Mouse (Mus musculus) limb, embryonic 14.5 days (tissue): ENCODE data around the gene Robo1. TPM values are rescaled to one million over a fixed set of nuclear protein-coding genes. Genes with fewer than 3 reads are reported as not detected.

Experiments
- ATAC-seq: fragments of 200-750 bp; cut with Nextera tagmentation; 2 replicates; pipeline ENCODE4 v1.8.0; 2017; ENCODE audit warnings: low read depth, moderate number of reproducible peaks, moderate TSS enrichment; ENCODE audit not compliant: low FRiP score
- DNase-seq: peaks from one replicate; pipeline ENCODE4 v3.0.0-alpha.2; 2015; ENCODE audit warnings: low spot score
- H3K27ac ChIP-seq: fragments of 300-500 bp; sonication (generic); replicated peaks from 2 replicates; pipeline ENCODE4 v1.5.1; 2014; ENCODE audit warnings: low read depth, mild to moderate bottlenecking, low read length, moderate library complexity, mixed read lengths
- H3K27me3 ChIP-seq: fragments of 300-500 bp; sonication (generic); 2 replicates; pipeline ENCODE4 v1.6.1; 2014; ENCODE audit warnings: low read length, mixed read lengths; ENCODE audit not compliant: control insufficient read depth, insufficient read depth
- H3K36me3 ChIP-seq: fragments of 300-500 bp; sonication (generic); 2 replicates; pipeline ENCODE4 v1.6.1; 2014; ENCODE audit warnings: mild to moderate bottlenecking, low read length, moderate library complexity, mixed read lengths; ENCODE audit not compliant: control insufficient read depth, insufficient read depth
- H3K4me1 ChIP-seq: fragments of 300-500 bp; sonication (generic); 2 replicates; pipeline ENCODE4 v1.6.1; 2014; ENCODE audit warnings: antibody characterized with exemption, low read length, mixed read lengths; ENCODE audit not compliant: control insufficient read depth, insufficient read depth
- H3K4me2 ChIP-seq: fragments of 300-500 bp; sonication (generic); replicated peaks from 2 replicates; pipeline ENCODE4 v1.6.1; 2014; ENCODE audit warnings: low read depth, mild to moderate bottlenecking, low read length, moderate library complexity; ENCODE audit not compliant: severe bottlenecking
- H3K4me3 ChIP-seq: fragments of 300-500 bp; sonication (generic); replicated peaks from 2 replicates; pipeline ENCODE4 v1.5.1; 2014; ENCODE audit warnings: low read length
- H3K9ac ChIP-seq: fragments of 300-500 bp; sonication (generic); 2 replicates; pipeline ENCODE4 v1.6.1; 2014; ENCODE audit warnings: mild to moderate bottlenecking, low read depth, low read length, moderate library complexity; ENCODE audit not compliant: severe bottlenecking
- H3K9me3 ChIP-seq: fragments of 300-500 bp; sonication (generic); 2 replicates; pipeline ENCODE4 v1.6.1; 2016; ENCODE audit warnings: low read length; ENCODE audit not compliant: control insufficient read depth
- POLR2A ChIP-seq: fragments of 200-500 bp; IDR thresholded peaks from 2 replicates; pipeline ENCODE4 v1.8.0; 2012; ENCODE audit warnings: inconsistent platforms, mild to moderate bottlenecking, moderate library complexity, borderline replicate concordance; ENCODE audit not compliant: insufficient read depth, insufficient read length; ENCODE audit errors: extremely low read depth
- WGBS: fragments of 180-500 bp; shearing (Covaris S2); extraction: QIAGEN DNeasy Blood & Tissue Kit; methylation state at CpG from one replicate; pipeline ENCODE4 v1.1.7; 2014; 5-methylcytosine and 5-hydroxymethylcytosine counted together
- polyA plus RNA-seq, 2 experiments: library from polyadenylated mRNA; depleted of rRNA in 1 of 2; stranded (reverse) in 1 of 2; unstranded in 1 of 2; fragments of >200 nt; fragmentation: Nextera tagmentation in 1 of 2; extraction: Ambion mirVana in 1 of 2; gene quantifications; 2 replicates each; pipeline versions ENCODE4 v1.2.1 to v1.2.3; 2012 to 2014

The Robo1 gene
- polyA plus RNA-seq, 2 experiments: 41.2 to 44.9 TPM

DNA sequence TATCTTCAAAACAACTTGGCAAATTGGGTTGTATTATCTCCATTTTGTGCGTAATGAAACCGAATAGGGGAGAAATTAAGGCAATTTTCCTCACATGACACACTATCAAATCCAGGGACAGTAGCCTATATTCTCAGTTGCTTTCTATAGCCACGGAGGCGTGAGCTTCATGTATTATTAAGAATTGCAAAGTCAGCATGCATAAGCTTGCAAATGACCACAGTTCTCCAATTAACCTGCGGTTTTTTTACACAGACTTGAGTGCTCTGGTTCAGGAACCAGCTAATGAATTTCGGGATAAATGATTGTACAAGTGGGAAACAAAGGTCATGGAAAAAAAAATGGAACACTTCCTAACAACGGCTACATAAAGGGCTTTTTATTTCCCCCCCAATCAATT is 268.9 kb downstream of the Robo1 start:
- H3K36me3 ChIP-seq: no peaks in the 10 kb centered on the region
- ATAC-seq (no peak), DNase-seq (no peak)
- no peaks in the 10 kb centered on the region for H3K4me1 ChIP-seq
- WGBS: 56% methylated on average over 7 of the region's 7 CpGs
- H3K27me3 ChIP-seq: no peaks in the 10 kb centered on the region
- H3K4me2 ChIP-seq: no peak overlapping the region
- no peak overlapping the region for H3K27ac ChIP-seq
- no peak for TF ChIP-seq POLR2A
- H3K4me3 ChIP-seq: no peak overlapping the region
- H3K9me3 ChIP-seq: no peaks in the 10 kb centered on the region
- no peak overlapping the region for H3K9ac ChIP-seq

DNA sequence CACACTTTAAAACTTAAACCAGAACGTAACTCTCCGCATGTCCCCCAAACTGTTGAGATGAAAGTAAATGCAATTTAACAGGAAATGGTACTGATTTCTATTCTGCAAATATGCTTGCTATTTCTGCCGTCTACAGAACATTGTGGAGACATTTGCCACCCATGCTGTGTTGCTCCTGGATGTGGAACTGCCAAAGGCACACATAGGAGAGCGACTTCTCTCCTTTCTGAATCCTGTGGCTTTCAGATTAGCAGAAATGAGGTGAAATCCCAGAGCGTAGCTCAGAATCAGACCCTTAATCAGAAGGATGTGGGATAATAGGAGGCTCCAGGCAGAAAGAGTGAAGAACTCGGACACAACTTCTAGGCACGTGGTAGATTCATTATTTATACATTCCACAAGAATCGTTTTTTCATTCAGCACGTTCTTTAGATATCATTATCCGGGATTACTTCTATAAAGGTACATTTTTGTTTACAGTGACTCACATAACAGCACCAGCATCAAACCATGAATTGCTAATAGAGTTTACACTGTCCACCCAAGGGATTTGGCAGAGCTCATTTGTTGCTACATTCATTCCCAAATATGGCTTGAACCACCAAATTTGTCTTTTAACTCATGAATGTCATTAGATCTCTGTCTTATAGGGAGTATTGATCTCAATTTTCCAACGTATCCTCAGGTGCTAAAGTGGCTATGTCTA is 276.5 kb downstream of the Robo1 start:
- TF ChIP-seq POLR2A: no peak
- no peaks in the 10 kb centered on the region for H3K9me3 ChIP-seq
- no peak overlapping the region for H3K4me3 ChIP-seq
- no peak overlapping the region for H3K9ac ChIP-seq
- H3K4me2 ChIP-seq: no peak overlapping the region
- DNase-seq: no peak
- H3K27ac ChIP-seq: no peak overlapping the region
- H3K36me3 ChIP-seq: no peaks in the 10 kb centered on the region
- no peaks in the 10 kb centered on the region for H3K4me1 ChIP-seq
- no peaks in the 10 kb centered on the region for H3K27me3 ChIP-seq
- 75% methylated on average over 11 of the region's 11 CpGs for WGBS
- no peak for ATAC-seq

DNA sequence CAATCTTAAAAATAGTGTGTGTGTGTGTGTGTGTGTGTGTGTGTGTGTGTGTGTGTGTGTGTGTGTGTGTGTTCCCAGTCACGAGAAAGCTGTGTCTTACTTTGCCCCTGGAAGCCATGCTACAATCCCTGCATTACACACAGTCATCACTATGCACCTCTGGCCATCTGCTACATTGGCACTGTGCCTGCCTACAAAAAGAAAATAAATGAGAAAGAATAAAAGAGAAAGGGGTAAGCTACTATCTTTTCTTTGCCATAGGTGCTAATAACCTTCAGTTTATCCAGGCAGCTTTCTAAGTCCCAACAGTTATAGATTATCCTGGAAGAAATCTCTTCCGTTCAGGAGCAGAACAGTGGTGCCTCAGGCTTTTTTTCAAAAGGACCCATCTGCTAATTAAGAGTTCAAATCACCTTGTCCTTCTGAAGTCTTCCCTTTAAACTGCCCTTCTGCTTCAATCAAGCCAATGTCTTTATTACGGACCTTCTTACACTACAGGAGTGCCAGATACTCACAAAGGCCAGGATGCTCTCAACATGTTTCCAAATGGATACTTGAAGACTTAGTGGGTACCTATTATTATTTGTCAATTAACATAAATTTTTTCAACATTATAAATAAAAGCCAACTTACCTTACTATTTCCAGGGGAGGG is 277.2 kb downstream of the Robo1 start:
- 44% methylated on average over 3 of the region's 3 CpGs for WGBS

DNA sequence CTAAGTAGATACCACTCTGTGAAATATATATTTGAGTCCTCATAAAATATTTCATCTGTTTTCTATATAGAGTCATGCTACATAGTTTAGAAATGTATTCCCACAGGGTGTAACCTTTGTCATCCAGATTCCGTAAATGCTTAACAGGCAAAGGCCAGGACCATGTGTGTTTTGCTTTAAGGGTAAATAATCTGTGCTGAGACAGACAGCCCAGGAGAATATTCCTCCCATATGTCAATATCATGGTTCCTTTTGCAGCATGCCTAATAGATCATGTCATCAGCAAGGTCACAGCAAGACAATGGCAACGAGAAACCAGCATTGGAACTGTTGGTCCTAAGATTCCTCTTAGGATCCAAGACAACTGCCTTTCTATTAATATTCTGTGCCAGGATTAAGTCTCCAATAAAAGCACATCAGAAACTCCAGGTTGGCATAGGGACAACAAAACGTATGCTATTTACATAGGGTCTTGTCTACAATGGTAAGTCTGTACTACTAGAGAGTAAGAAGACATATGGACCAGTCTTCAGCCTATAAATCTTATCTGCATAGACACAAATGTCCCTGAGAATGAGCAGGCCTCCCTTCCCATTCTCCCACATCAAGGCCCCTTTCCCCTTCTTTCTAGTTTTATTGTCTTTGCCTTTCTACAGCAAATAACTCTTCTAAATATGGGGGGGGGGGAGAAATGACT is 279.4 kb downstream of the Robo1 start:
- no peak overlapping the region for H3K27ac ChIP-seq
- H3K9me3 ChIP-seq: no peaks in the 10 kb centered on the region
- H3K4me1 ChIP-seq: no peaks in the 10 kb centered on the region
- H3K27me3 ChIP-seq: no peaks in the 10 kb centered on the region
- H3K9ac ChIP-seq: no peak overlapping the region
- no peak overlapping the region for H3K4me2 ChIP-seq
- no peak for TF ChIP-seq POLR2A
- DNase-seq (peak; percentile 14), ATAC-seq (no peak)
- no peak overlapping the region for H3K4me3 ChIP-seq
- no peaks in the 10 kb centered on the region for H3K36me3 ChIP-seq
- 58% methylated on average over 3 of the region's 3 CpGs for WGBS

More for the DNA sequence above, 277.2 kb downstream of the Robo1 start:
- H3K9ac ChIP-seq: no peak overlapping the region
- H3K27me3 ChIP-seq: no peaks in the 10 kb centered on the region
- H3K27ac ChIP-seq: no peak overlapping the region
- ATAC-seq: no peak
- H3K36me3 ChIP-seq: no peaks in the 10 kb centered on the region
- H3K9me3 ChIP-seq: no peaks in the 10 kb centered on the region
- no peak for TF ChIP-seq POLR2A
- no peaks in the 10 kb centered on the region for H3K4me1 ChIP-seq
- DNase-seq: no peak
- no peak overlapping the region for H3K4me3 ChIP-seq
- H3K4me2 ChIP-seq: no peak overlapping the region

DNA sequence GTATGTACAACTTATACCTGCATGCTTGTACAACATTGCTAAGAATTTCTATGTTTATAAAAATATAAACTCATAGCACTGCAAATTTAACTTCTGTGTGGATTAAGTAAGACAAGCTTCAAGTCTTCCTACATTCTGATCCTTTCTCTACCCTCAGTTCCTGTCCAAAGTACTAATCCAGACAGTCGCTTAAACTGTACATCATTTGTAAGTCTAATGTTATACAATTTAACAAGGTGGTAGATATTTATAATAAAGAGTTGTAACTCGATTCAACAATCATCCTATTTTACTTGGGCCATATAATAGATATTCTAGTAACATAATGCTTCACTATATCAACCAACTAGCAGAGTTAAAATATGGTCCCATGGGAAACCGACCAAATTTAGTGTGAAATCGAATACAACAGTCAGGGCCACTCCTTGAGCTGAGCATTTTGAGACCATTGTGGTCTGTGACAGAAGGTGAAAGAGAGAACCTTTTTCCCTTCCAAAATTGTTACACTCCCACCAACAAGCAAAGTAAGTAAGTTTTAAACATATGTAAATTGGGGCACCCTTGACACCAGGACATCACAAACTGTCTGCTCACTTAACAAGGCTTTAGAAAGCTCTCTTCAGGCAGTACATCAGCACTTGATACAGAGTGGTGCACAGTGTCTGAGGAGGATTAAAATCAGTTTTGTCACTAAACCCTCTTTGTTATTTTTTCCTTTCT is 295.5 kb downstream of the Robo1 start:
- no peak overlapping the region for H3K9ac ChIP-seq
- H3K4me2 ChIP-seq: no peak overlapping the region
- no peak for DNase-seq
- ATAC-seq: no peak
- whole genome bisulfite sequencing: 68% methylated on average over 4 of the region's 4 CpGs
- TF ChIP-seq POLR2A: no peak
- no peaks in the 10 kb centered on the region for H3K27me3 ChIP-seq
- H3K27ac ChIP-seq: no peak overlapping the region
- no peaks in the 10 kb centered on the region for H3K36me3 ChIP-seq
- no peaks in the 10 kb centered on the region for H3K9me3 ChIP-seq
- H3K4me3 ChIP-seq: no peak overlapping the region
- H3K4me1 ChIP-seq: no peaks in the 10 kb centered on the region
